Mouse (Mus musculus) neural tube, embryonic 13.5 days (tissue): Measurements from ENCODE around the gene Lhfpl1. TPM values are rescaled to one million over a fixed set of nuclear protein-coding genes. Genes with fewer than 3 reads are reported as not detected.
"Not testable (repeated sequence)": the region's sequence is repeated elsewhere in the genome, so short reads cannot be mapped to it uniquely, and the experiment has no call there.

Source experiments
- ATAC-seq: fragments of 200-750 bp; cut with Nextera tagmentation; 2 replicates; pipeline ENCODE4 v1.8.0; 2017; ENCODE audit warnings: low read depth, mild to moderate bottlenecking, moderate TSS enrichment, moderate library complexity
- H3K27ac ChIP-seq: fragments of 300-500 bp; sonication (generic); replicated peaks from 2 replicates; pipeline ENCODE4 v1.5.1; 2015; ENCODE audit warnings: moderate library complexity, mild to moderate bottlenecking, inconsistent platforms
- H3K27me3 ChIP-seq: fragments of 300-500 bp; sonication (generic); 2 replicates; pipeline ENCODE4 v1.6.1; 2015; ENCODE audit warnings: mild to moderate bottlenecking, inconsistent platforms
- H3K36me3 ChIP-seq: fragments of 300-500 bp; sonication (generic); 2 replicates; pipeline ENCODE4 v1.6.1; 2015; ENCODE audit warnings: mild to moderate bottlenecking, inconsistent platforms
- H3K4me1 ChIP-seq: fragments of 300-500 bp; sonication (generic); replicated peaks from 2 replicates; pipeline ENCODE4 v1.6.1; 2015; ENCODE audit warnings: inconsistent platforms
- H3K4me2 ChIP-seq: fragments of 300-500 bp; sonication (generic); 2 replicates; pipeline ENCODE4 v1.6.1; 2015; ENCODE audit warnings: inconsistent platforms, mild to moderate bottlenecking, moderate library complexity
- H3K4me3 ChIP-seq: fragments of 300-500 bp; sonication (generic); 2 replicates; pipeline ENCODE4 v1.5.1; 2015; ENCODE audit warnings: mild to moderate bottlenecking, inconsistent platforms
- H3K9ac ChIP-seq: fragments of 300-500 bp; sonication (generic); 2 replicates; pipeline ENCODE4 v1.6.1; 2015; ENCODE audit warnings: moderate library complexity, mild to moderate bottlenecking, inconsistent platforms
- H3K9me3 ChIP-seq: fragments of 300-500 bp; sonication (generic); 2 replicates; pipeline ENCODE4 v1.6.1; 2016; ENCODE audit warnings: inconsistent platforms
- WGBS: fragments of 180-500 bp; shearing (Covaris S2); methylation state at CpG from one replicate; pipeline ENCODE4 v1.1.7; 2015; 5-methylcytosine and 5-hydroxymethylcytosine counted together
- polyA plus RNA-seq: library from polyadenylated mRNA; unstranded; fragments of >200 nt; fragmentation: Nextera tagmentation; extraction: Ambion mirVana; gene quantifications from 2 replicates; pipeline ENCODE4 v1.2.1, GENCODE M21; 2015

Lhfpl1 gene
- polyA plus RNA-seq, result 3.8 and 5.6 TPM in 2 replicates

DNA sequence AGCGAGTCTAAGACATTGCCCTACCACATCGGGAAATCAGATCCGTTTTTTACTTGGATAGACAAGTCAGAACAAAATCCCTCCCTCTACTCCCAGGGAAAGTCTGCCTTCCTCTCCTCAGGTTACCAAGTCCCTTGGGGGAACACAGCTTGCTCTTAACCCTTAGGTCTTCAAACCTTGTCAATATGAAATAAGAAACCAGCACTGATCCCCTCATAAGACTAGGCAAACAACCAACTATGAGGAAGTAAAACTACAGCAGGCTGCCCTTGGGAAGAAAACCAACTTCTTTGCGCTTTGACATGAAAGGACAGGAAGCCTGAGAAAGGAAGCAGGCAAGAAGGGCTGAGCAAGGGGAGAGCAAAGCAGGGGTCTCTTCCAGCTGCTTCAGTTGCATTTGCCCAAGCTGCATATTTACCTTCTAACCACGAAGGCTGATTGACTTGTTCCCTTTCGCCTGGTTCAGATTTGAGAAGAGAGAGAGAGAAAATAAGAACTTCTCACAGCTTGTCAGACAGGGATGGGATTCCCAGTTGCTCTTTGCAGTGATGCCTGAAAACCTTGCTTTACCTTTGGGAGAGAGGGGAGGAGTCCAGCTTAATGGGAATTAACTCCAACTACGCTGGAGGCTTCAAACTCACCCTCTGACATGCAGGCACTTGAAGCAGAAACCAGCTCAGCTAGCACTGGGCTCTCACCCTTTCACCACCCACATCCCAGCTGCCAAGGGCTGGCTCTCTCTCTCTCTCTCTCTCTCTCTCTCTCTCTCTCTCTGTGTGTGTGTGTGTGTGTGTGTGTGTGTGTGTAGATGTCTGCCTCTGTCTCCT lies at the start of gene Lhfpl1:
Lhfpl1 (minus strand) TSS at position 713 of the 827 bp plus-strand sequence.
- no peaks in the 10 kb centered on the region for H3K36me3 ChIP-seq
- no peak within 1 kb of the TSS for H3K4me2 ChIP-seq
- no peak within 1 kb of the TSS for H3K27ac ChIP-seq
- no peaks in the 10 kb centered on the region for H3K9me3 ChIP-seq
- no peak for ATAC-seq
- WGBS, result 50% methylated on average over 7 of the region's 7 CpGs
- no peaks in the 10 kb centered on the region for H3K4me1 ChIP-seq
- no peak within 1 kb of the TSS for H3K9ac ChIP-seq
- H3K4me3 ChIP-seq, result no peak within 1 kb of the TSS
- no peaks in the 10 kb centered on the region for H3K27me3 ChIP-seq

DNA sequence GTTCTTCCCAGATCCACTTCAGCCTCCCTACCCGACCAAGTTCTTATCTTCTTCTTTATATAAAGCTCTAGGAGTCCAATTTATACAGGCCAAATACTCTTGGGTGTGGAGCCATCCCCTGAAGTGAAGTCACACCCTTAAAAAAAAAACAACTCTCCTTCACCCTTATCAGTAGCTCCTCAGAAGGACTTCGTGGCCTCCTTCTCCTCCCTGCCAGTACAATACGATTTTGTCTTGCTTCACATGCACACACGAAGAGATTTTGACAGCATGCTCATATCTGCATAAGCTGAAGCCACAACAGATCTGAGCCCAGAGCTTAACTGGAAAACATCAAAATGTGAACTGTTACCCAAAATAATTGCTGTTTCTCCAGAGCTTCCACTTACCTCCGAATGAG lies 22.9 kb upstream of the Lhfpl1 start:
- H3K27ac ChIP-seq, result no peak overlapping the region
- no peak for ATAC-seq
- H3K27me3 ChIP-seq, result no peaks in the 10 kb centered on the region
- 85% methylated on average over 5 of the region's 5 CpGs for WGBS
- no peaks in the 10 kb centered on the region for H3K4me1 ChIP-seq
- H3K4me2 ChIP-seq, result no peak overlapping the region
- H3K9me3 ChIP-seq, result no peaks in the 10 kb centered on the region
- no peaks in the 10 kb centered on the region for H3K36me3 ChIP-seq
- no peak overlapping the region for H3K9ac ChIP-seq
- H3K4me3 ChIP-seq, result no peak overlapping the region

DNA sequence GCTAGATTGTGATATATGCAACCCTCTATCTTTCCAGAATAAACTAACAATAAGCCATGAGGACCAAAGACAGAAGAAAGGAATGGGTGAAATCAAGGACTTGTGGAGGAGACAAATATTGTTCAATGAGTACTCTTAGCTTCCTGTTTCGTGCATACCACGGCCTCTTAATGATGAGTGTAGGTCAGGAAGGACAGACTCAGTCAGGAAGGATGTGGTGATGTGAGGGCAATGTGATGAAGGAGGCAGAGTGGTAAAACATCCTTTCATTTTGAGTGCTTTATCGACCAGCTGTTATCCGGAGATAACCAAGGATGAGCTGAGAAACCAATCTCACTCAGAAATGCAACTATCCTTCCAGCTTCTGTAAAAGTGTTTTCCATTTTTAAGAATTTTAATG lies 13.6 kb upstream of the Lhfpl1 start:
- WGBS, result 86% methylated on average over 4 of the region's 4 CpGs
- H3K27ac ChIP-seq, result no peak overlapping the region
- ATAC-seq, result no peak

GRCm38 (mm10) chrX:145342402-145342801 lies 6.5 kb downstream of the Lhfpl1 start:
- Histone ChIP-seq H3K4me1 (no peaks in the 10 kb centered on the region), H3K36me3 (no peaks in the 10 kb centered on the region), H3K9me3 (no peaks in the 10 kb centered on the region), H3K4me2 (no peak overlapping the region), H3K27ac (no peak overlapping the region), H3K4me3 (no peak overlapping the region), H3K9ac (no peak overlapping the region), H3K27me3 (no peaks in the 10 kb centered on the region)
- no peak for ATAC-seq
- 79% methylated on average over 2 of the region's 2 CpGs for WGBS

More for the DNA sequence above, 13.6 kb upstream of the Lhfpl1 start:
- H3K36me3 ChIP-seq, result no peaks in the 10 kb centered on the region
- H3K9me3 ChIP-seq, result no peaks in the 10 kb centered on the region
- H3K27me3 ChIP-seq, result no peaks in the 10 kb centered on the region
- no peak overlapping the region for H3K4me2 ChIP-seq
- no peak overlapping the region for H3K4me3 ChIP-seq
- no peaks in the 10 kb centered on the region for H3K4me1 ChIP-seq
- H3K9ac ChIP-seq, result no peak overlapping the region

- Histone ChIP-seq H3K36me3 (no peaks in the 10 kb centered on the region), H3K9me3 (no peaks in the 10 kb centered on the region), H3K9ac (no peak overlapping the region), H3K27me3 (no peaks in the 10 kb centered on the region), H3K4me3 (no peak overlapping the region), H3K4me1 (no peaks in the 10 kb centered on the region), H3K4me2 (no peak overlapping the region), H3K27ac (no peak overlapping the region)
- WGBS, result 59% methylated on average over 1 of the region's 1 CpGs
- no peak for ATAC-seq
Measured at GRCm38 (mm10) chrX:145336141-145336540, 12.7 kb downstream of the Lhfpl1 start.

DNA sequence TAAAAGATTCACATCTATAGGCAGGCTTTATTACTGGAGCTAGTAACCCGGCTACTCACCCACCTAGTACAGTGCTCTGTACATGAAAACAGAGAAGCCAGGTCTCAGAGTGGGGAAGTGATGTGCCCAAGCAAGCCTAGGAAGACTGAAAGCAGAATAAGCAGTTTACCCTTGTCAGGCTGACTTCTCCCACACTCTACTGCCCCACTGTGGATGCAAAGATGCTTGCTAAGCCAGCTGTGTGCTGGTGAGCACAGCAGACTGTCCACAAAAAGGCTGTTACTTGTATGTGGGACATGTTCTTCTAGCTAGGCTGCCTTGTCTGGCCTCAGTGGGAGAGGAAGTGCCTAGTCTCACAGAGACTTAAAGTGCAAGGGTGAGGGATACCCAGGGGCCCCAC lies 40.3 kb downstream of the Lhfpl1 start:
- H3K36me3 ChIP-seq, result no peaks in the 10 kb centered on the region
- no peak for ATAC-seq
- no peak overlapping the region for H3K27ac ChIP-seq
- no peaks in the 10 kb centered on the region for H3K27me3 ChIP-seq
- H3K9ac ChIP-seq, result no peak overlapping the region
- no peak overlapping the region for H3K4me2 ChIP-seq
- H3K4me3 ChIP-seq, result no peak overlapping the region
- no peaks in the 10 kb centered on the region for H3K4me1 ChIP-seq
- 91% methylated on average over 1 of the region's 1 CpGs for WGBS
- H3K9me3 ChIP-seq, result no peaks in the 10 kb centered on the region

DNA sequence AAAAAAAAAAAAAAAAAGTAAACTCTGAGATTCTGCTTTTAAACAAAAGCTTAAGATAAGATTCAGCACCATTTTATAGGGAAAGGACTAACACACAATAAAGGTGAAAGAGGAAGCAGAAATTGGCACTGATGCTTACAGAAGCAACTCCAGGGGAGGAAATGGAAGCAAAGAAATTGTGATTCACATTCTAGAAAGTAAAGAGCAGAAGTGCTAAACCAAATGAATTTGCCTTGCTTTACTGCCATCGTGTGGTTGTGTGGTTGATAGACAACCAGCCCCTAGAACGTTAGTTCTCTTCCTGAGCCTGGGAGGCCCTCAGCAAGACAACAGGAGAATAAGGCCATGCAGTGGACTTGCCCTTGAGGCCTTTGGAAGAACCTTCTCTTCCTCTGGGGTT lies 41.7 kb downstream of the Lhfpl1 start:
- H3K9me3 ChIP-seq, result no peaks in the 10 kb centered on the region
- no peaks in the 10 kb centered on the region for H3K4me1 ChIP-seq
- H3K9ac ChIP-seq, result no peak overlapping the region
- H3K4me3 ChIP-seq, result no peak overlapping the region
- H3K27me3 ChIP-seq, result no peaks in the 10 kb centered on the region
- H3K4me2 ChIP-seq, result no peak overlapping the region
- no peak for ATAC-seq
- WGBS, result 10% methylated on average over 2 of the region's 2 CpGs
- H3K36me3 ChIP-seq, result no peaks in the 10 kb centered on the region
- H3K27ac ChIP-seq, result no peak overlapping the region

DNA sequence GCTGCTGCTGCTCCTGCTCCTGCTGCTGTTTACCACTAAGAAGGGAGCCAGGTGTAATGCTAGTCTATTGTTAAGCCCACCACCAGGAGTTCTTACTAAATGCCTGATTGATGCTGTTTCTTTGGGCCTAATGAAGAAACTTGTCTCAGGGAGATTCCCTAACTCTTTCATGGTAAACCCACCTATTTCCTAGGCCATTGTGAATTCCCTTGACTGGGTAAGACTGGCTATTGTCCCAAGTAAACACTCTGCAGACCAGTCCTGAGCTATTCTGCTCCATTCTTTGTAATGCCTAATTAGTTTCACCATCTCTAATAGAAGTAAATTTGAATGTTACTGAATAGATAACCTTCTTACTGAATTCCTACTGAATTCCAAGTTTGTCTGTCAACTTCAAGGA lies 48.7 kb downstream of the Lhfpl1 start:
- H3K9ac ChIP-seq, H3K27me3 ChIP-seq, H3K4me2 ChIP-seq, H3K4me1 ChIP-seq, H3K27ac ChIP-seq, H3K4me3 ChIP-seq, H3K36me3 ChIP-seq, H3K9me3 ChIP-seq, ATAC-seq: not testable (repeated sequence)

DNA sequence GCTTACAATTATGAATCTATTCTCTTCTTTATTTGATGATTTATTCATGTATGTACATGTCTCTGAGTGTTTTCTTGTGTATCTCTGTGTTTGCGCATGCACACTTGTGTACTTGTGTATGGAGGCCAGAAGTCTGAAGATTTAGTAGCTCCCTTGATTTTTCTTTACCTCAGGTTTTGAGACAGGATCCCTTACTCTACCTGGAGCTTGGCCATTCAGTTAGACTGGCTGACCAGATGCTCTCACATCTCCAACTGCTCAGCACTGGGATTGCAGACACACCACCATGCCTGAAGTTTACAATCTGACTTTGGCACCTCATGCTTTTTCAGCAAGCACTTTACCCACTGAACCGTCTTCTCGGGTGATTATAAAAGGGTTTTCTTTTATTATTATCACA lies 76.7 kb downstream of the Lhfpl1 start:
- no peak for ATAC-seq
- H3K9me3 ChIP-seq, result no peaks in the 10 kb centered on the region
- no peaks in the 10 kb centered on the region for H3K36me3 ChIP-seq
- H3K9ac ChIP-seq, result no peak overlapping the region
- H3K4me1 ChIP-seq, result no peaks in the 10 kb centered on the region
- 86% methylated on average over 3 of the region's 3 CpGs for WGBS
- no peaks in the 10 kb centered on the region for H3K27me3 ChIP-seq
- H3K4me3 ChIP-seq, result no peak overlapping the region
- no peak overlapping the region for H3K4me2 ChIP-seq
- no peak overlapping the region for H3K27ac ChIP-seq

- H3K9ac ChIP-seq, result no peak overlapping the region
- no peaks in the 10 kb centered on the region for H3K4me1 ChIP-seq
- H3K4me2 ChIP-seq, result no peak overlapping the region
- no peak overlapping the region for H3K27ac ChIP-seq
- H3K36me3 ChIP-seq, result no peaks in the 10 kb centered on the region
- no peaks in the 10 kb centered on the region for H3K9me3 ChIP-seq
- 53% methylated on average over 4 of the region's 4 CpGs for WGBS
- no peak for ATAC-seq
- no peak overlapping the region for H3K4me3 ChIP-seq
- H3K27me3 ChIP-seq, result no peaks in the 10 kb centered on the region
Measured at GRCm38 (mm10) chrX:145271768-145272167, 77.1 kb downstream of the Lhfpl1 start.

GRCm38 (mm10) chrX:145261803-145262202 lies 87.1 kb downstream of the Lhfpl1 start:
- Histone ChIP-seq H3K9me3 (no peaks in the 10 kb centered on the region), H3K27ac (no peak overlapping the region), H3K9ac (no peak overlapping the region), H3K4me2 (no peak overlapping the region), H3K27me3 (no peaks in the 10 kb centered on the region), H3K4me1 (no peaks in the 10 kb centered on the region), H3K4me3 (no peak overlapping the region), H3K36me3 (no peaks in the 10 kb centered on the region)
- ATAC-seq, result no peak
- WGBS, result 54% methylated on average over 5 of the region's 5 CpGs
